Mouse (Mus musculus) heart, postnatal 0 days (tissue): Measurements from ENCODE around the gene Gm10642. TPM values are rescaled to one million over a fixed set of nuclear protein-coding genes. Genes with fewer than 3 reads are reported as not detected.

Source experiments
- ATAC-seq: fragments of 200-750 bp; cut with Nextera tagmentation; 2 replicates; pipeline ENCODE4 v1.8.0; 2017; ENCODE audit warnings: low read depth, moderate number of reproducible peaks, moderate library complexity; ENCODE audit not compliant: insufficient read depth
- DNase-seq: peaks from one replicate; pipeline ENCODE4 v3.0.0-alpha.2; 2016; ENCODE audit warnings: low spot score
- H3K27ac ChIP-seq: fragments of 300-500 bp; sonication (generic); 2 replicates; pipeline ENCODE4 v1.5.1; 2014; ENCODE audit warnings: low read depth, mild to moderate bottlenecking
- H3K27me3 ChIP-seq: fragments of 300-500 bp; sonication (generic); 2 replicates; pipeline ENCODE4 v1.6.1; 2014; ENCODE audit warnings: low read length, mixed read lengths; ENCODE audit not compliant: control insufficient read depth, insufficient read depth
- H3K36me3 ChIP-seq: fragments of 300-500 bp; sonication (generic); replicated peaks from 2 replicates; pipeline ENCODE4 v1.6.1; 2014; ENCODE audit warnings: low read length, mixed read lengths; ENCODE audit not compliant: control insufficient read depth, insufficient read depth
- H3K4me1 ChIP-seq: fragments of 300-500 bp; sonication (generic); 2 replicates; pipeline ENCODE4 v1.6.1; 2014; ENCODE audit warnings: antibody characterized with exemption; ENCODE audit not compliant: control insufficient read depth, insufficient read depth
- H3K4me2 ChIP-seq: fragments of 300-500 bp; sonication (generic); 2 replicates; pipeline ENCODE4 v1.6.1; 2014; ENCODE audit warnings: low read depth, mild to moderate bottlenecking, low read length, moderate library complexity
- H3K4me3 ChIP-seq: fragments of 300-500 bp; sonication (generic); 2 replicates; pipeline ENCODE4 v1.5.1; 2014; ENCODE audit warnings: low read depth, low read length
- H3K9ac ChIP-seq: fragments of 300-500 bp; sonication (generic); replicated peaks from 2 replicates; pipeline ENCODE4 v1.6.1; 2014; ENCODE audit warnings: low read depth, low read length, mixed read lengths
- H3K9me3 ChIP-seq: fragments of 300-500 bp; sonication (generic); replicated peaks from 2 replicates; pipeline ENCODE4 v1.6.1; 2016; ENCODE audit warnings: low read length; ENCODE audit not compliant: control insufficient read depth
- CTCF ChIP-seq: IDR thresholded peaks from 2 replicates; pipeline ENCODE4 v1.5.1; 2016; ENCODE audit warnings: antibody characterized with exemption, control low read depth, low read depth
- EP300 ChIP-seq: IDR thresholded peaks from 2 replicates; pipeline ENCODE4 v1.6.1; 2016; ENCODE audit warnings: antibody characterized with exemption, low read depth
- WGBS: fragments of 180-500 bp; shearing (Covaris S2); extraction: QIAGEN DNeasy Blood & Tissue Kit; methylation state at CpG from one replicate; pipeline ENCODE4 v1.1.7; 2014; 5-methylcytosine and 5-hydroxymethylcytosine counted together
- polyA plus RNA-seq: library from polyadenylated mRNA; unstranded; fragments of >200 nt; fragmentation: Nextera tagmentation; extraction: Ambion mirVana; gene quantifications from 2 replicates; pipeline ENCODE4 v1.2.1, GENCODE M21; 2015
- total RNA-seq: library from RNA; depleted of rRNA; stranded (reverse); fragments of >200 nt; gene quantifications from 2 replicates; pipeline ENCODE4 v1.2.3, GENCODE M21; 2014; ENCODE audit warnings: low replicate concordance; rRNA removed

Gm10642 gene
- 1.3 TPM in 1 of 2 replicates, not detected in the other for total RNA-seq
- polyA plus RNA-seq = 0.38 and 0.78 TPM in 2 replicates

- ATAC-seq (peak; percentile 9), DNase-seq (peak; percentile 47)
- peak within 1 kb of the TSS; percentile 97 for H3K4me2 ChIP-seq
- no peaks in the 10 kb centered on the region for H3K9me3 ChIP-seq
- peak within 1 kb of the TSS; percentile 93 for H3K9ac ChIP-seq
- TF ChIP-seq EP300 = no peak
- no peak for TF ChIP-seq CTCF
- H3K27me3 ChIP-seq = no peaks in the 10 kb centered on the region
- H3K4me3 ChIP-seq = peak within 1 kb of the TSS; percentile 99
- peak within 1 kb of the TSS; percentile 97 for H3K27ac ChIP-seq
- H3K4me1 ChIP-seq = peaks cover 22% of the 10 kb centered on the region
- no peaks in the 10 kb centered on the region for H3K36me3 ChIP-seq
- WGBS = under 1% methylated on average over 65 of the region's 72 CpGs
These were observed at the start of gene Gm10642 for GRCm38 (mm10) chr9:70656130-70657007. TSS of gene Gm10642 (plus strand) at chr9:70656251.

GRCm38 (mm10) chr9:70611026-70611673 is 44.9 kb upstream of the Gm10642 start:
- Histone ChIP-seq H3K27me3 (no peaks in the 10 kb centered on the region), H3K36me3 (peaks cover 42% of the 10 kb centered on the region), H3K9ac (no peak overlapping the region), H3K4me2 (no peak overlapping the region), H3K4me1 (peaks cover 11% of the 10 kb centered on the region; the same call in 1 of the 2 replicates), H3K9me3 (no peaks in the 10 kb centered on the region), H3K4me3 (no peak overlapping the region), H3K27ac (no peak overlapping the region)
- WGBS = 12% methylated on average over 3 of the region's 3 CpGs
- ATAC-seq = no peak
- no peak for DNase-seq
- TF ChIP-seq EP300 = no peak

DNA sequence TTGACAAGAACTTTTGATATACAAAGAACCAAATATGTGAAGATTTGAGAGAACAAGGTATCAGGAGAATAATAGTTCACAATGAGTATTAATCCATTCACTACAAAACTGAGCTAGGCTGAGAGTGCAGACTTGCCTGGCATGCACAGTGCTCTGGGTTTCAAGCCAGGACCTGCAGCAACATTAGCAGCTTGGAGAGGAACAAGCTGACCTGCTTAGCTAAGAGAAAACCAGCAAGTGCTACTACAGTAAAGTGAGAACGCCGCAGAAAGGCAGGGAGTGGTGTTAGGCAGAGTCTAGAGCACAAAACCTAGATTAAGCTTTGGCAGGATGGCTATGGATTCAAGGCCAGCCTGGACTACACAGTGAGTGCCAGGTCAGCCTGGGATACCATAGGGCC is 26.3 kb upstream of the Gm10642 start:
- DNase-seq = no peak

DNA sequence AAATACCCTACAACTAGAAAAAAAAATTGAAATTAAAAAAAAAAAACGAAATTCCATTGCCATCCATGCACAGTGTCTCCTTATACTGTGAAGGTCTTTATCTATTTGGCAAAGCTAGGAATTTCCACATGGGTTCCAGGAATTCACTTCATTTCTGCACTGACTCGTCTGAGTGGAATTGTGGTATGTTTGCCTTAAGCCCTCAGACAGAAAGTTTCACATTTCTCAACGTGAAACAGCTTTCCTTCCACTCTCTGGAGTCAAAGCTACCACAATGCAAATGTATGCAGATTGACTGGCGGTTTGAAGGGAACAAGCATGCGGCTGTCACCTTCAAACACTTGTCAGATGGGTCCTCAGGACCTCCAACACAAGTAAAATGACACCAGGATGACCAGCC is 24.4 kb upstream of the Gm10642 start:
- Histone ChIP-seq H3K27ac (peak overlapping the region; percentile 15; the same call in 1 of the 2 replicates), H3K36me3 (no peaks in the 10 kb centered on the region), H3K4me3 (no peak overlapping the region), H3K9me3 (no peaks in the 10 kb centered on the region), H3K4me1 (no peaks in the 10 kb centered on the region), H3K27me3 (no peaks in the 10 kb centered on the region), H3K4me2 (no peak overlapping the region), H3K9ac (no peak overlapping the region)
- DNase-seq = no peak
- 17% methylated on average over 5 of the region's 5 CpGs for WGBS
- TF ChIP-seq EP300 = no peak
- no peak for ATAC-seq

More for the DNA sequence above, 26.3 kb upstream of the Gm10642 start:
- Histone ChIP-seq H3K36me3 (0 out of 2 replicates have a peak, but pooled peaks cover 2% of the 10 kb centered on the region), H3K9me3 (no peaks in the 10 kb centered on the region), H3K4me2 (no peak overlapping the region), H3K27ac (peak overlapping the region; percentile 11; the same call in 1 of the 2 replicates), H3K4me3 (no peak overlapping the region), H3K9ac (no peak overlapping the region), H3K27me3 (no peaks in the 10 kb centered on the region), H3K4me1 (no peaks in the 10 kb centered on the region)
- 85% methylated on average over 2 of the region's 2 CpGs for WGBS
- ATAC-seq = no peak
- TF ChIP-seq CTCF (no peak), EP300 (no peak)

DNA sequence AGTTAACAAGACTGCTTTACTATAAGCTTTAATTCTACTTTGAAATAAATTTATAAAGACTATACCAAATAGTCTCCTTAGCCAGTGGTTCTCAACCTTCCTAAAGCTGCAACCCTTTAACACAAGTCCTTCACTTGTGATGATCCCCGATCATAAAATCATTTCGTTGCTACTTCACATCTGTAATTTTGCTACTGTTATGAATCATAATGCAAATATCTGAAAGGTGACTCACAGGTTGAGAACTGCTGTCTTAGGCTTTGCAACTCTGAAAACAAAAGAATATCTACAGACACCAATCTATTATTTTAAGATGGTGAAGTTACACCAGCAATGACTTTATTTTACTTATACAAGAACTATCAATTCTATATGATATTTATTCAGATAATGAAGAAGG is 19.3 kb upstream of the Gm10642 start:
- H3K4me3 ChIP-seq = no peak overlapping the region
- H3K36me3 ChIP-seq = peaks cover 5% of the 10 kb centered on the region; the same call in 1 of the 2 replicates
- no peak for DNase-seq
- TF ChIP-seq CTCF (no peak), EP300 (no peak)
- WGBS = 75% methylated on average over 2 of the region's 2 CpGs
- no peak overlapping the region for H3K9ac ChIP-seq
- no peaks in the 10 kb centered on the region for H3K4me1 ChIP-seq
- H3K9me3 ChIP-seq = no peaks in the 10 kb centered on the region
- ATAC-seq = no peak
- no peaks in the 10 kb centered on the region for H3K27me3 ChIP-seq
- H3K27ac ChIP-seq = no peak overlapping the region
- no peak overlapping the region for H3K4me2 ChIP-seq
